Mouse (Mus musculus) urinary bladder, postnatal 25 days (tissue): Measurements from ENCODE around the gene Camk2g.
A peak's percentile ranks its signal among the peaks of the same experiment; 100 is the strongest.
"Not testable (repeated sequence)": the region's sequence is repeated elsewhere in the genome, so short reads cannot be mapped to it uniquely, and the experiment has no call there.

Source experiments
- DNase-seq: peaks from one replicate; pipeline ENCODE4 v3.0.0; 2022; ENCODE audit warnings: low spot score

The Camk2g gene

DNA sequence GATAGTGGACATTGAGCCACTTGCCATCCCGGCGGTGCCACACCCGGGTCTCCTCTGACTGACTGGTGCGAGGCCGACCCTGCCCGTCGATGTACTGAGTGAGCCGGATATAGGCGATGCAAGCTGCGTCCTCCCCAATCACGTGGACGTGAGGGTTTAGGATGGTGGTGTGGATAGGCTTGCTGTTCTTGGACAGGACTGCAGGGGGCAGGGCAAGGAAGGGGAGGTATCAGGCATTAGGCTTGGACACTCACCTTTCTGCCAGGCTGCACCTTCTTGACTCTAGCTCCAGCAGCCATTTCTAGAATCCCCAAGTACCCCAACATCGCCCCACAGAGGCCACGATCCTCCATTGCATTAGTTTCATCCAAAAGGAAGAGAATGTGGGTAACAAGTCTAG lies 56.6 kb downstream of the Camk2g start:
- peak; percentile 54 for DNase-seq

DNA sequence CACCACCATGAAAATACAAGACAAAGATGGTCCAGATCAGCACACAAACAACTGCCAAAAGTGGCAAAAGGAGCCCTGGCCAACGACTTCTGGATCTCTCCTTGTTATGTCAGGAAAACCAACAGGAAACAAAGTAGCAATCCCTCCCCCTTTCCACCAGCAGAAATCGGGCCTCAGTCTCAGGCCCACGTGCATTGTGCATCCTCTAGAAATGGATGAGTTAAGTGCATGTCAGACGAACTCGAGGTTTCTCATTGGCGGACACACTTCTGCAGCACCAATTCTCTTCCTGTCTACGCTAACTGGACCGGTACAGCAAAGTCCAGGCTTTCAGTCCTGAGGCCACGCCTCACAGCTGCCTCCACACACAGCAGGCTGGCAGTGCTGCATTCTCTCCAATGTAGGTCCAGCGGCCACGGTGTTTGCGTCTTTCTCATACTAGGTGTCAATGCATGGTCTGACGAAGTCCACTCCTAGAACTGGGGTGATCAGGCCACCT lies 57.9 kb downstream of the Camk2g start:
- no peak for DNase-seq

DNA sequence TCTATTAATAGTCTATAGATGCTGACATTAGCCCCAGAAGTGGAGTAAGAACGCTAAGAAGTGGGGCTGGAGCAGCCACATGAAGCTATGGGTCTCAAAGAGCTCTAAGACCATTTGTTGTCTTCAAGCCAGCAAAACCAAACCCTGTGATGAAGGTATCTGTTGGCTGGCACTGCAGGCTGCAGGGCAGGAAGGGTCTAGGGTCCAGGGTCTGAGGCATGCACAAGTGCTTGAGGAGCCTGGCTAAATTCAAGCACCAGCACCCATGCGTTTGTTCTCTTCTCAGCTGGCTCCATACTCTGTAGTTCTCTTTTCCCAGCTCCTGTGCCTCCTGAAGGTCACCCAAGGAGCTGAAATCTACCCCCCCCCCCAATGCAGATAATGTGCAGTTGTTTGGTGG lies 58.8 kb downstream of the Camk2g start:
- no peak for DNase-seq

DNA sequence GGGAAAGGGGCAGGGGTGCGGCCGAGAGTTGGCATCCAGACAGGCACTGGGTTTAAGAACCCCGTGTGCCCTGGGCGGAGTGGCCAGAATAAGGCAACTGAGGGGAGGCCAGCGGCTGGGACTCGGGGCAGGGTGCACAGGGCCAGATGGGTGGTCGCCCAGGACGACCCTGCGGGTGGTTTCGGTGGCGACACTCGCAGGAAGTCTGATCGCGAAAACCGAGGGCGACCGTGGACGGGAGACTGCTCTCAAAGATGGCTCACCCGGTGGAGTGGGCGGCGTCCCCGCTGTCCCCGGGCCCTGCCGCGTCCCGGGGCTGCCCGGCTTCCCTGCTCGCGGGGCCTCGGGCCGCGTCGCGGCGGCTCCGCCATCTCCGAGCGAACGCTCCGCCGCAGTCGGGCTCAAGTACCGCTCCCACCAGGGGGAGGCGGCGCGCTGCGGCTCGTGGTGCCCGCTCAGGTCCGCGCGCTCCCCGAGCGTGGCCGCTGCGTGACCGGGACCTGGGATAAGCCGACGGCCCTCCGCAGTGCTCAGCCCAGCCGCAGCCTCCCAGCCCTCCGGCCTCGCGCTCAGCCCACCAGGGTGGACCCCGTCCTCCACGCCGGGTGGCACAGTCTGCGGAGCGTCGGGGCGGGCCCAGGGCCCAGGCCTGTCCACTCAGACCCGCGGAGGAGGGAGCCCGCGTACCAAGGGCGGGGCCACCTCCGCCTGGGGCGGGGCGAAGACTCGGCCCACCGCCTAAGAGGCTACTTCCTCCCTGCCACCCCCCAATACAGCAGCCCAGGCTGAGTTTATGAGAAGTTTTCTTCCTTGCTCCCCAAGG lies 59.7 kb downstream of the Camk2g start, which contains the start of gene Ndst2:
Gene Ndst2, minus strand, starts transcription at position 611 of the 823 bp plus-strand sequence.
- peak; percentile 78 for DNase-seq

DNA sequence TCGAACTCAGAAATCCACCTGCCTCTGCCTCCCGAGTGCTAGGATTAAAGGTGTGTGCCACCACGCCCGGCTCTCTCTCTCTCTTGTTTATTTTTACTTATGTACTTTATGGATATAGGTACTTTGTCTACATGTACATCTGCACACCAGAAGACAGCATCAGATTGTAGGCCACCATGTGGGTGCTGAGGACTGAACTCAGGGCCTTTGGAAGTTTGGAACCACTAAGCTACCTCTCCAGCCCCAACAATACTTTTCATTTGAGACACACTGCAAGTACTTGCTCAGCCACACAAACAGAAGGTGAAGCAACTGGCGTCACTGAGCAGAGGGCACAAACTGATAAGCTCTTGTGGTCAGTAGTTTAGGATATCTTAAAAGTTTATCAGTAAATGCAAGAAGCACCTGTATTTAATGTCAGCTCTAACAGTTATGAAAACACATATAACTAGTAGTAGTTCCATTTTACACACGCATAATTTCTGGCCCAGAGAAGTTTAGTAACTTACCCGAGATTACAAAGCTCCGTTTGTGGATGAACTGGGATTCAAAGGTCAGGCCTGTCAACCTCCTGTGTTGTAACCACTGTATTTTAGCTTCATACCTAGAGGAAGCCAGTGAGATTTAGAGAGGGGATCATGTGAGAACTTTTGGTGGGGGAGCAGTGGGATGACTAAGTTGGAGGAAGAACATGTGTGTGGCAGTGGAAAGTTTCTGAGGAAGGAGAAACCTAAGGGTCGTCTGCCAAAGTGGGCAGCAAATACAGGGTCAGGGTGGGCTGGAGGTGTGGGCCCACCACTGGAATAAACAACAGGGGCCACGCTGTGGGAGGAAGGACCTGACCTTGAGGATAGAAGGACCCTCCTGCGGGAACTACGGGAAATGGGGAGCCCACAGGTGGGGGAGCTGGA lies 60.6 kb downstream of the Camk2g start:
- no peak for DNase-seq

DNA sequence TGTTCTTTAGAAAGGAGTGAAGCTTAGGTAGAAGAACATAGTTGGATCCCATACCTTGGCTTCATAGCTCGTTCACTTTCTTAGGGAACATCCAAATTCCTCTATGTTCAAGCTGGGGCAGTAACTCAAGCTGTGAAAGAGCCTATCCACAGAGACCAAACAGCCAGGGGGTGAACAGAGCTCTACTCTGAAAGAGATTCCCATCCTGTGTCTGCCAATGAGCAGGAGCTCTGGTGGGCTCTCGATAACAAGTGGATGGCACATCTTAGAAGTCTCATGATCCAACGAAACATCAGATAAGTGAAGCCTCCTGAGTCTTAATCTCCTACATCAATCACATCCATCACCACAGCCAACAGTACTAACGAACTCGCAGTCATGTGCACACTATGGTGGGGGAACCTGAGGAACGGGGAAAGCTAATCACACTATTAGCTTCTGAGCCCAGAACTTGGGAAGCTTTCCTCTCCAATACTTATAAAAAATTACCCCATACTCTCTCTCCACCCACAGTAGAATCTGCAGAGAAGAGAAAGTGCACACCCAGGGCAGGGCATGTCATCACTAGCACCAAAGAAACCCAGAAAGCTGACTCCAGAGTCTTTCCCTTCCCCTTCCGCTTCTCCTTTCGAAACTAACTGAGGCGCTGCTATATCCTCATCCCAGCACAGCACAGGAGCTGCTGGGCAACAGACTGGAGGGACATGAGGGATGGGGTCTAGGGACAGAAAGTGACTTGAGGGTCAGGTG lies 62.9 kb downstream of the Camk2g start:
- no peak for DNase-seq

DNA sequence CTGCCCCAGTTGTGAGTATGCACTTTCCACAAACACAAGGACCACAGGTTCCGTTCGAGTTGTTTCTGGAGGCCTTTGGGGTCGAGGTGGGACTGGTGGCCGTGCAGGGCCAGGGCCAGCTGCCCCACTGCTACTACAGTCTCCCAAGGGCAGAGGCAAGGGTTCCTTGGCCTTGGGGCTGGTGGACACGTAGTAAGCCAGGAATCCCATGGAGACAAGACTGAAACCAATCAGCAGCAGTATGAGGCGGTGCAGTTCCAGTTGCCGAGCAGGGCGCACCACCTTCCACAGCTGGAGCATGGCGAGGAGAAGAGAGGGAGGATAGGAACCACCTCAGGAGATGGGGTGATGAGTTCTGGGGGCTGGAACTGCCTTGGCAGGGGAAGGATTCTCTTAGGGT lies 64.0 kb downstream of the Camk2g start:
- no peak for DNase-seq

DNA sequence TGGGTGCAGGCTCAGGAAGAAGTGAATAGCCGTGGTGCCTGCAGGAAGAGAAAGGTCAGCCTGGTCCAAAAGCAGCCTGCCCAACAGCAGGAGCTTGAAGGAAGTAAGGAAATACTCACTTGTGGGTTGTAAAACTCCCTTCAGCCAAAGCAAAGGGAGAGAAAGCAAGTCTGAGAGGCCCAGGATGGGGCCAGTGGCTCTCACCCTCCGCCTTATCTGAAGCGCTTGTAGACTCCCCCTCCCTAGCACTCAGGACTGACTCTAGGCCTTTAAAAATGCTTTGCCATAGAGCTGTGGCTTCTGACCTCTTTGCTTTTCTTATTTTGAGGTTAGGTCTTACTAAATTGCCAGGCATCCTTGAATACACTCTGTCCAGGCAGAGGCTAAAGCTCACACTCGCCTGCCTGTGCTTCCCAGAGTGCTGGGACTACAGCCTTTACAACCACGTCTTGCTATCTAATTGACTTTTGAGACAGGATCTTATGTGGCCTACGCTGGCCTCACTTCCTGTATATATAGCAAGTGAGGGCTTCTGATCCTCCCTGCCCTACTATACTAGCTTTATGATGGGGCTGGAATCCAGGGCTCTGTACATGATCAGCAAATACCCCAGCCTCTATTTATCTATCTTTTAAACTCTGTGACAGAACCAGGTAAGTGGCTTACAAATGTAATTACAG lies 68.1 kb downstream of the Camk2g start:
- DNase-seq, result no peak

DNA sequence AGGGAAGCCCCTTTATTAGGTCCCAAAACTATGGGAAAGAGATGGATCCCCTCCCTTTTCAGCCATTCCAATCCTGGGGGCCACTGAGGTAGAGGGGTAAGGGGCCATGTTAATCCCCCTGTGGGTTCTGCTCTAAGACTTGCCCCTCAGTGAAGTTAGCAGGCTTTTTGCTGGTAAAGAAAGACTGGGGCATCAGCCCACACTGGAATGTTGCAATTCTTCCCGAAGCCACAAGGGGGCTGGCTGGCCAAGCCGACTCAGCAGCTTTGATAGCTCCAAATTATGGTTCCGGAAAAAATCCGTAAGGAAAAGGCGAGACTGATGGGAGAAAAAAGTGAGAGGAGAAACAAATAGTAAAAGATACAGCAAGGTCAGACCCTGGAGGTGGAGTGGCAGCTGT lies 69.8 kb downstream of the Camk2g start:
- peak; percentile 63 for DNase-seq

DNA sequence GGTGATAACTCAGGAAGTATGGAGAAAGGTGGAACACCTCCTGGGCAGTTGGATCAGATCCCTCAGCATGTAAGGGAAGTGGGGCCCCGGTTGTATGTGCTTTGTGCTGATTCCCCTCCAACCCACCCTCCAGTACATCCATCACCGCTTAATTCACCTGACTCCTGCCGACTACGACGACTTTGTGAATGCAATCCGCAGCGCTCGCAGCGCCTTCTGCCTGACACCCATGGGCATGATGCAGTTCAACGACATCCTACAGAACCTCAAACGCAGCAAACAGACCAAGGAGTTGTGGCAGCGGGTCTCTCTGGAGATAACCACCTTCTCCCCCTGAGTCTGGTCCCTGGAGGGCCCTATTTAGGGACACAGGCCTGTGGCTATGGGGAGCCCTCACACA lies 70.9 kb downstream of the Camk2g start:
- DNase-seq, result no peak

DNA sequence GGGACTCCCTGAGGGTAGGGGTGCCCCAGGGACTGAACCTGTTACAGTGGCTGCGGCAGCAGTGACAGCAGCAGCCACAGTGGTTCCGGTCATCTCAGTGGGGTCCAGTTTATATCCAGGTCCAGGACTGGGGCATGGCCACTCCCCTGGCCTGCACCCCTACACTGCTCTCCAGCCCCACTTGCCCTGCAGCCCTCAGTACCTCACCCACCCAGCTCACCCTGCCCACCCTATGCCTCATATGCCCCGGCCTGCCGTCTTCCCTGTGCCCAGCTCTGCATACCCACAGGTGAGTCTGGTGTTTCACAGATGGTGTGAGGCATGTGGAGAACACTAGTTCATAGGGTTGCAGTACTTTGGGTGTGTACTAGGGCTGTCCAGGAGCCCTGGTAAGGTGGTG lies 72.5 kb downstream of the Camk2g start:
- no peak for DNase-seq

DNA sequence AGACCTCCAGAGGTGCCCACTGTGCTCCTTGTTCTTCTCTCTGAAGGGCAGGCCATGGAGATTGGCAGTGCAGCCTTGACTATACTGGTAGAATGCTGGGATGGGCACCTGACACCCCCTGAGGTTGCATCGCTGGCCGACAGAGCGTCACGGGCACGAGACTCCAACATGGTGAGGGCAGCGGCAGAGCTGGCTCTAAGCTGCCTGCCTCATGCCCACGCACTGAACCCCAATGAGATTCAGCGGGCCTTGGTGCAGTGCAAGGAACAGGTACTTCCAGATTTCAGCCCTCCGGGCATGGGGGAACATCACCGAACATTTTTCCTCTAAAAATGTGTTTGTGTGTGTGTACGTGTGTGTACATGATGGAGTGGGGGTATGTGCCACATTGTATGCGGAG lies 74.1 kb downstream of the Camk2g start:
- no peak for DNase-seq

DNA sequence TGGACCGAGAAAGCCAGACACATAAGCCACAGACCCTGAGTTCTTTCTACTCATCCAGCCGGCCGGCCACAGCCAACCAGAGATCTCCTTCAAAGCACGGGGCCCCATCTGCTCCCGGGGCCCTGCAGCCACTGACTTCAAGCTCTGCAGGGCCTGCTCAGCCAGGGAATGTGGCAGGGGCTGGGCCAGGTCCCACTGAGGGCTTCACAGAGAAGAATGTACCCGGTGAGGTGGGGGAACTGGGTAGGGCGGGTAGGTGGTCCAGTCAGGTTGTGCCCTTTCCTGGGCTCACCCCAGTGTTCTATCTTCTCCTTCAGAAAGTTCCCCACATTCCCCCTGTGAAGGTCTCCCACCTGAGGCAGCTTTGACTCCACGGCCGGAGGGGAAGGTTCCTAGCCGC lies 75.4 kb downstream of the Camk2g start:
- no peak for DNase-seq

DNA sequence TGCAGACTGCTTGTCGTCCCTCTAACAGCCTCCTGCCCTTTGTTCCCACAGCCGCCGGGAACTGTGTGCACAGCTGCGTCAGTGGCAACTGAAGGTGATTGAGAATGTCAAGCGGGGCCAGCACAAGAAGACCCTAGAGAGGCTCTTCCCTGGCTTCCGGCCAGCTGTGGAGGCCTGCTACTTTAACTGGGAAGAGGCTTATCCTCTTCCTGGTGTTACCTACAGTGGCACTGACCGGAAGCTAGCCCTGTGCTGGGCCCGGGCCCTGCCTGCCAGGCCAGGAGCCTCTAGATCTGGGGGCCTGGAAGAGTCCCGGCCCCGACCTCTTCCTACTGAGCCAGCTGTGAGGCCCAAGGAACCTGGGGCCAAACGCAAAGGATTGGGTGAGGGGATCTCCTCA lies 80.1 kb downstream of the Camk2g start:
- DNase-seq, result no peak

DNA sequence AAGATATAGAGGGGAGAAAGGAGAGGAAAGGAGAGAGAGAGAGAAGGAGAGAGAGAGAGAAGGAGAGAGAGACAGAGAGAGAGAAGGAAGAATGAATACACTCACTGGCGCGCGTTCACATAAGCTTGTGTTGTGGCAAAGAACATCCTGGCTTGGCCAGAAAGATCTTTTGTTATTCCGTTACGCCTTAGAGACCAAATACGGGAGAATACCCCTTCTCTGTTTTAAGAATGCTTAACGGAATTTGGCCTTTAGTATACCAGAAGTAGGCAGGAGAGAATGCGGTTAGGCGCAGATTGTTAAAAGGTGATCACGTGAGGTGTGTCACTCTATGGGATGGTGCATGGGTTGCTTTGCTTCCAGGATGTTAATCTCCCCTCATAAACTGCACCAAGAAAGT lies 85.6 kb downstream of the Camk2g start:
- DNase-seq, result no peak

DNA sequence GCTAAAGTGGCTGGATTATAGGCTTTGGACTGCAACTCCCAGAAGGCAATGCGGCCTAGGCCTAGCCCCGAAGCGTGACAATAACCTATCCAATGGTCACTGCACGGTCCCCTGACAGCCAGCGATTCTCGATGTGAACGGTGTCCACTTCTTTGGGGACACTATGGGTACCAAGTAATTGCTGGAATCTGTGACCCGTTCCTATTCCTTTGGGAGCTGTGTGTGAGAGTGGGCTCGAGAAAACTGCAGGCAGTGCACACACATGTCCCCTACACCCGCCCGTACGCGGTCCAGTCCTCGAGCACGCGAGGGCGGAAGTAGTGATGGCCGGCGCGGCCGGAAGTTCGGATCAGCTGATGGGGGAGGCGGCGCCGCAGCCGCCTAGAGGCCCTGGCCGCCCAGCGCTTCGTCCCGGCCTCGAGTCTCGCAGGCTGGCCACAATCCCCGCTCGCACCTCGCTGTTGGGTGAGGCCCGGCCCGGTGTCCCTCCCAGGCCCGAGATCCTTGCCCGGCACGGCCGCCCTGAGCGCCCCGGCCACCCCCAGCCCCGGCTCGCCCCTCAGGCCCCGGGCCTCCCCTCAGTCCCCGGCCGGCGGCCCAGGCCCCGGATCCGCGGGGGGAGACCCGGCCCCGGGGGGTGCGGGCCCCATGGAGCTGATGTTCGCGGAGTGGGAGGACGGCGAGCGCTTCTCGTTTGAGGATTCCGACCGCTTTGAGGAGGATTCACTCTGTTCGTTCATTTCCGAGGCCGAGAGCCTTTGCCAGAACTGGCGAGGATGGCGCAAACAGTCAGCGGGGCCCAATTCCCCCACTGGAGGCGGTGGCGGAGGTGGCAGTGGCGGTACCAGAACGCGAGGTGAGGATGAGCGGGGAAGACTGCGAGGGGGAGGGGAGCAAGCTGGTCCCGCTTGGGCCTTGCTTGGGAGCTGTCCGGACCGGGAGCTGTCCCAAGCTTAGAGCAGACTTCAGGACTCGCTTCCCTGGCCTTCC lies 86.4 kb downstream of the Camk2g start, which contains the start of gene Zswim8:
Gene Zswim8, plus strand, starts transcription at position 352 of the 990 bp plus-strand sequence.
- DNase-seq, result peak; percentile 81

DNA sequence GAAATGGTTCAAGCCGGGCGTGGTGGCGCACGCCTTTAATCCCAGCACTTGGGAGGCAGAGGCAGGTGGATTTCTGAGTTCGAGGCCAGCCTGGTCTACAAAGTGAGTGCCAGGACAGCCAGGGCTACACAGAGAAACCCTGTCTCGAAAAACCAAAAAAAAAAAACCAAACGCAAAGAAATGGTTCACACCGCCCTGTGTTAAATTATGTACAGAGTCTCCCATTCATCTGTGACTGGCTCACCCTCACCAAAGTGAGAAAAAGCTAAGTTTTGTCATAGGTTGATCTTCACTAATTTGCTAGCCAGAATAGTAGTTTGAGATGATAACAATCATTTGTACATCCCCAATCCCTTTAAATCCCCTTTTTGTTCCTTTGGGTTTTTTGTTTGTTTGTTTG lies 90.4 kb downstream of the Camk2g start:
- DNase-seq, result not testable (repeated sequence)

DNA sequence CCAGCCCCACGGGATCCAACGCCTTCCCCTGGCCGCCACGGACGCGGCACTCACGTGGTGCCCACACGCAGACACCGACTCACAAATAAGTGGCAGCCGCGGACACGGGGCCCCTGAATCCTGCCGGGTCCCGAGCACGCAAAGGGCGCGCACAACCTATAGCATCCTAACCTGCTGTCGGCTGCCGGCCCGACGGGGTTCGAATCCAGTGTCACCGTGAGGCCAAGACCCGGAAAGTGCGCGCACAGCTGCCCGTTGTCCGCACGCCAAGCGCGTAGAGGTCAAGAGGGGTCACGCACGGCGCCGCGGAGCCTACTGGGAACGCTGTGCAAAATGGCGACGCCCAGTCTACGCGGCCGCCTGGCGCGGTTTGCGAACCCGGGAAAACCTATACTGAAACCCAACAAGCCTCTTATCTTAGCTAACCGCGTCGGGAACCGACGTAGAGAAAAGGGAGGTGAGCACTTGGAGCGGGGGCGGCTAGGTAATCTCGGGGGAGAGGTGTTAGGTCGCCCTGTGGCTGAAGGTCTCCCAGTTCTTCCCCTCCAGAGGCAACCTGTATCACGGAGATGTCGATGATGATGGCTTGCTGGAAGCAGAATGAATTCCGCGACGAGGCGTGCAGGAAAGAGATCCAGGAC lies 91.0 kb downstream of the Camk2g start, which contains the start of gene Chchd1:
Gene Chchd1, plus strand, starts transcription at position 266 of the 641 bp plus-strand sequence.
- peak; percentile 94 for DNase-seq

DNA sequence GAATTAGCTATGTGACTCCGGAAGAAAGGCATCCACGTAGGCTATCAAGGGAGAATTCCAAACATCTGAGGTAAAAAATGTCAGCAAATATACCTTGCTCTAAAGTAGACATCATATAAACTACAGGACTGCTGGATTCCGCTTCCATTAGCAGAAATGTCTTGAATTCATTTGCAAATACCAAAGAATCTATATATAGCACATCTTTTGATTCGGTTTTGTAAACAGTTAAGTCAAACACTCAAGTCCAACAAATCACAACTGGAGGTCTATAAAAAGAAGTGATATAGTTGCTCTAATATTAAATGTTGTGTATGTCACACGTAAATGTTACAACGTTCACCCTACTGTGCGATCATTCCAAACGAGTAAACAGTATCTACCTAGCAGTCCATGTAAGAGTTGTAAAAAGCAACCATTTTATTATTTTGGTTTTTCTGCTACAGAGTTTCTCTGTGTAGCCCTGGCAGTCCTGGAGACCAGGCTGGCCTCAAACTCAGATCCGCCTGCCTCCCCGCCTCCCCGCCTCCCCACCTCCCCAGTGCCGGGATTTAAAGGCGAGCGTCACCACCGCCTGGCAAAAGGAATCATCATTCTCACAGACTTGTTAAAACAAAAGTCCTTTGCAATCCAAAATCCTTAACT lies 91.7 kb downstream of the Camk2g start:
- DNase-seq, result no peak
